Mouse (Mus musculus) forebrain, embryonic 11.5 days (tissue): ENCODE data around the gene Banf1. TPM values are rescaled to one million over a fixed set of nuclear protein-coding genes. Genes with fewer than 3 reads are reported as not detected.
"Not testable (repeated sequence)": the region's sequence is repeated elsewhere in the genome, so short reads cannot be mapped to it uniquely, and the experiment has no call there.

Experiments
- ATAC-seq: fragments of 200-750 bp; cut with Nextera tagmentation; replicated peaks from 2 replicates; pipeline ENCODE4 v1.8.0; 2017; ENCODE audit warnings: moderate TSS enrichment; ENCODE audit not compliant: low FRiP score
- DNase-seq: peaks from one replicate; pipeline ENCODE4 v3.0.0-alpha.2; 2017; ENCODE audit warnings: low spot score
- H3K27ac ChIP-seq: fragments of 300-500 bp; sonication (generic); 2 replicates; pipeline ENCODE4 v1.5.1; 2014; ENCODE audit warnings: low read depth, low read length
- H3K27me3 ChIP-seq: fragments of 300-500 bp; sonication (generic); 2 replicates; pipeline ENCODE4 v1.6.1; 2014; ENCODE audit warnings: mild to moderate bottlenecking, low read length, mixed read lengths; ENCODE audit not compliant: control insufficient read depth, insufficient read depth
- H3K36me3 ChIP-seq: fragments of 300-500 bp; sonication (generic); 2 replicates; pipeline ENCODE4 v1.6.1; 2014; ENCODE audit warnings: mild to moderate bottlenecking, low read length, moderate library complexity, mixed read lengths; ENCODE audit not compliant: control insufficient read depth, insufficient read depth
- H3K4me1 ChIP-seq: fragments of 300-500 bp; sonication (generic); replicated peaks from 2 replicates; pipeline ENCODE4 v1.6.1; 2014; ENCODE audit warnings: low read length, mixed read lengths; ENCODE audit not compliant: control insufficient read depth, insufficient read depth
- H3K4me2 ChIP-seq: fragments of 300-500 bp; sonication (generic); 2 replicates; pipeline ENCODE4 v1.6.1; 2014; ENCODE audit warnings: low read depth, mild to moderate bottlenecking, low read length, moderate library complexity, mixed read lengths; ENCODE audit not compliant: severe bottlenecking
- H3K4me3 ChIP-seq: fragments of 300-500 bp; sonication (generic); 2 replicates; pipeline ENCODE4 v1.5.1; 2014; ENCODE audit warnings: low read depth, low read length
- H3K9ac ChIP-seq: fragments of 300-500 bp; sonication (generic); 2 replicates; pipeline ENCODE4 v1.6.1; 2014; ENCODE audit warnings: low read length
- H3K9me3 ChIP-seq: fragments of 300-500 bp; sonication (generic); 2 replicates; pipeline ENCODE4 v1.6.1; 2016; ENCODE audit warnings: low read length, mixed read lengths; ENCODE audit not compliant: control insufficient read depth
- WGBS: fragments of 180-500 bp; shearing (Covaris S2); extraction: QIAGEN DNeasy Blood & Tissue Kit; methylation state at CpG from one replicate; pipeline ENCODE4 v1.1.7; 2014; 5-methylcytosine and 5-hydroxymethylcytosine counted together
- polyA plus RNA-seq: library from polyadenylated mRNA; unstranded; fragments of >200 nt; fragmentation: Nextera tagmentation; extraction: Ambion mirVana; gene quantifications from 2 replicates; pipeline ENCODE4 v1.2.1, GENCODE M21; 2014

The Banf1 gene
- polyA plus RNA-seq, 1 experiment from 2014 or later: 470 TPM

DNA sequence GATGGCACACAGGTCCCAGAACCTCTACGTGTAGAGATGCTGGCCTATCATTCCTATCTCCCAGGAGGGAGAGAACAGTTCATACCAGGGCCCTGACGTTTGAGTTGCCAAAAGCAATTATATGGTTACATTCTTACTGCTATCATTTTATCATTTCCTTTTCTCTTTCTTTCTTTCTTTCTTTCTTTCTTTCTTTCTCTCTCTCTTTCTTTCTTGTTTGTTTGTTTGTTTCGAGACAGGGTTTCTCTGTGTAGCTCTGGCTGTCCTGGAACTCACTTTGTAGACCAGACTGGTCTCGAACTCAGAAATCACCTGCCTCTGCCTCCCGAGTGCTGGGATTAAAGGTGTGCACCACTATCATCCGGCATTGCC, 17.5 kb downstream of the Banf1 start, which contains the start of gene Cst6:
TSS of gene Cst6 (minus strand) at position 73 of the 372 bp plus-strand sequence.
- H3K36me3 ChIP-seq, ATAC-seq, H3K4me1 ChIP-seq, DNase-seq, H3K27ac ChIP-seq, H3K27me3 ChIP-seq, H3K9me3 ChIP-seq: not testable (repeated sequence)
- Histone ChIP-seq H3K4me3 (peak within 1 kb of the TSS; percentile 25), H3K9ac (peak within 1 kb of the TSS; percentile 52), H3K4me2 (peak within 1 kb of the TSS; percentile 45)
- 61% methylated on average over 6 of the region's 6 CpGs for WGBS

DNA sequence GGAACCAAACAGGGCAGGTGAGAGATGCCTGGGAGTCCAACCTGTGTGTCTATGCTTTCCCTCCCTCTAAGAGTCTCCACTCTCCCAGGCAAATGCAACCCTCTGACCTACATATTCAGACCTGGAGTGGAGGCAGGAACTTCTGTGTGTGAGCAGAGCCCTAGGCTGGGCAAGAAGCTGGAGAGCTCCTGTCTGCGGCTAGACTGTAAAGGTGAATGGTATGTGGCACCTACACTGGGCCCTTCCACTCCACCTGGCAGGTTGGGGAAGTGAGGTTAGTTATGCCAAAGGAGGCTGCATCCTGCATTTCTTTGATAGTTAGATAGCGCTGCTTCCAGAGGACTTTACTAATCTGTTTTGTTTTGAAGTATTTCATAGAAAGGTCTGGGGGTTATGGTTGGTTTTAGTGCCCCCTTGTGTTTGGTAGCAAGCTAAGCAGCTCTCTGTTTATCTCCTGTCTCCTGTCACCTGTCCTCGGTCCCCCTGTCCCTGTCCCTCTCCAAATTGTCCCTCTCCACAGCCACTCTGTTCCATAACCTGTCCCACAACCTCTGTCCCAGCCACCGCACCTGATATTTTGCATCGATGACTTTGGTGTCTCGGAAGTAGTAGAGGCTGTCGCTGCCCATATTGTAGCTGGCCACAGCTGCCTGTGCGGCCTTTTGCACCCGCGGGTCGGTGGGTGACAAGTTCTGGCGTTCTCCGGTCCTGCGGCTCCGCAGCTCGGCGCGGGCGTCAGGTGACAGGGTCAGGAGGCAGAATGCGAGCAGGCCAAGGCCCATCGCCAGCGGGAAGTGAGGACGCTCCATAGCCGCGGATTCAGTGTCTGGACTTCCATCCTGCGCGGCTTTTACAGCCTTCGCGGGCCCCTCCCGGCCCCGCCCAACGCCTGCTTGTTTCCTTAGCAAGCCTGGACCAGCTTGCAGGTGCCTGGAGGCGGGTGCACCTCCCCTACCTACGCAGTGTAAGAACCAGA, 18.2 kb downstream of the Banf1 start:
- peak overlapping the region; percentile 52 for H3K9ac ChIP-seq
- H3K9me3 ChIP-seq: no peaks in the 10 kb centered on the region
- peak overlapping the region; percentile 45 for H3K4me2 ChIP-seq
- H3K36me3 ChIP-seq: no peaks in the 10 kb centered on the region
- ATAC-seq (no peak), DNase-seq (no peak)
- H3K27me3 ChIP-seq: no peaks in the 10 kb centered on the region
- no peak overlapping the region for H3K27ac ChIP-seq
- peaks cover 2% of the 10 kb centered on the region; the same call in 1 of the 2 replicates for H3K4me1 ChIP-seq
- peak overlapping the region; percentile 25 for H3K4me3 ChIP-seq
- WGBS: 5% methylated on average over 29 of the region's 34 CpGs

GRCm38 (mm10) chr19:5348064-5348463, 18.9 kb downstream of the Banf1 start:
- Histone ChIP-seq H3K27ac (no peak overlapping the region), H3K9ac (no peak overlapping the region)

GRCm38 (mm10) chr19:5345297-5346131, 21.5 kb downstream of the Banf1 start:
- no peak for ATAC-seq
- H3K36me3 ChIP-seq: no peaks in the 10 kb centered on the region

More at GRCm38 (mm10) chr19:5348064-5348463, 18.9 kb downstream of the Banf1 start:
- WGBS: 80% methylated on average over 6 of the region's 6 CpGs
- Histone ChIP-seq H3K4me2 (no peak overlapping the region), H3K36me3 (no peaks in the 10 kb centered on the region), H3K4me1 (peaks cover 2% of the 10 kb centered on the region; the same call in 1 of the 2 replicates), H3K9me3 (no peaks in the 10 kb centered on the region), H3K4me3 (no peak overlapping the region), H3K27me3 (no peaks in the 10 kb centered on the region)
- ATAC-seq (no peak), DNase-seq (no peak)

DNA sequence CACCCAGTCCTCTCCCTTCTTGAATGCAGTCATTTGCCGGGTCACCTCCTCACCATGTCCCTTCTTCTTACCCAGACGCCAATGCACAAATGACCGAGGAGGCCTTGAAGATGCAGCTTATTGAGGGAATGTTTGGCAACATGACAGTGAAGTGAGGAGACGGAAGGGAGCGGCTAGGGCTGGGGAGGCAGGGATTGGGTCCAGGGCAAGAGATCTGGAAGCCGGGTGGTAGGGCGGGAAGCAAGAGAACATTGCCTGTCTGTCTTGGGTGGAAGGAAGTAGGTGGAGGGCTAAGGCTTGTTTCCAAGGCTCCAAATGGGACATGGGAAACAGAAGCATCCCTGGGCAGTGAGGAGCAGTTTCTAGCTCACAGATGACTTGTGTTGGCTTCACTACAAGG, 25.6 kb downstream of the Banf1 start:
- ATAC-seq (no peak), DNase-seq (no peak)
- Histone ChIP-seq H3K27me3 (no peaks in the 10 kb centered on the region), H3K9ac (no peak overlapping the region), H3K9me3 (no peaks in the 10 kb centered on the region), H3K4me1 (no peaks in the 10 kb centered on the region), H3K4me3 (no peak overlapping the region), H3K27ac (no peak overlapping the region), H3K36me3 (no peaks in the 10 kb centered on the region), H3K4me2 (no peak overlapping the region)
- WGBS: 89% methylated on average over 7 of the region's 7 CpGs

More at GRCm38 (mm10) chr19:5345297-5346131, 21.5 kb downstream of the Banf1 start:
- WGBS: 79% methylated on average over 6 of the region's 6 CpGs
- no peak overlapping the region for H3K27ac ChIP-seq
- no peak overlapping the region for H3K4me2 ChIP-seq
- DNase-seq: no peak
- no peak overlapping the region for H3K4me3 ChIP-seq
- H3K27me3 ChIP-seq: no peaks in the 10 kb centered on the region
- no peak overlapping the region for H3K9ac ChIP-seq
- peaks cover 2% of the 10 kb centered on the region; the same call in 1 of the 2 replicates for H3K4me1 ChIP-seq
- H3K9me3 ChIP-seq: no peaks in the 10 kb centered on the region

GRCm38 (mm10) chr19:5337975-5338374, 29.0 kb downstream of the Banf1 start:
- Histone ChIP-seq H3K9ac (no peak overlapping the region), H3K4me2 (no peak overlapping the region), H3K4me3 (no peak overlapping the region), H3K27me3 (no peaks in the 10 kb centered on the region), H3K27ac (no peak overlapping the region), H3K9me3 (no peaks in the 10 kb centered on the region), H3K4me1 (no peaks in the 10 kb centered on the region), H3K36me3 (no peaks in the 10 kb centered on the region)
- WGBS: 18% methylated on average over 5 of the region's 5 CpGs
- ATAC-seq: no peak
- peak; percentile 79 for DNase-seq

- WGBS: 92% methylated on average over 6 of the region's 6 CpGs
- no peaks in the 10 kb centered on the region for H3K4me1 ChIP-seq
Measured at GRCm38 (mm10) chr19:5335441-5335840, 31.5 kb downstream of the Banf1 start, which contains the start of gene Catsper1. Gene Catsper1, plus strand, starts transcription at chr19:5335741.

GRCm38 (mm10) chr19:5334741-5335140, 32.2 kb downstream of the Banf1 start:
- ATAC-seq (no peak), DNase-seq (no peak)
- 83% methylated on average over 5 of the region's 5 CpGs for WGBS
- H3K27ac ChIP-seq: no peak overlapping the region
- H3K4me2 ChIP-seq: no peak overlapping the region
- H3K27me3 ChIP-seq: no peaks in the 10 kb centered on the region
- H3K9me3 ChIP-seq: no peaks in the 10 kb centered on the region
- no peak overlapping the region for H3K4me3 ChIP-seq
- no peaks in the 10 kb centered on the region for H3K36me3 ChIP-seq
- H3K4me1 ChIP-seq: no peaks in the 10 kb centered on the region
- no peak overlapping the region for H3K9ac ChIP-seq

More at GRCm38 (mm10) chr19:5335441-5335840, 31.5 kb downstream of the Banf1 start, which contains the start of gene Catsper1:
- H3K9ac ChIP-seq: no peak within 1 kb of the TSS
- no peak for ATAC-seq
- H3K36me3 ChIP-seq: no peaks in the 10 kb centered on the region
- no peak within 1 kb of the TSS for H3K27ac ChIP-seq
- no peaks in the 10 kb centered on the region for H3K9me3 ChIP-seq
- H3K27me3 ChIP-seq: no peaks in the 10 kb centered on the region
- no peak for DNase-seq
- no peak within 1 kb of the TSS for H3K4me2 ChIP-seq
- no peak within 1 kb of the TSS for H3K4me3 ChIP-seq
